Mouse (Mus musculus) lung, postnatal 25 days (tissue): ENCODE results near the gene Upk1a.

ENCODE experiments used
- DNase-seq: peaks from one replicate; pipeline ENCODE4 v3.0.0; 2022; ENCODE audit warnings: low spot score

Gene Upk1a

GRCm38 (mm10) chr7:30572969-30573368, 39.7 kb downstream of the Upk1a start:
- peak; percentile 26 for DNase-seq

GRCm38 (mm10) chr7:30572389-30572788, 40.3 kb downstream of the Upk1a start:
- no peak for DNase-seq

GRCm38 (mm10) chr7:30567555-30567954, 45.1 kb downstream of the Upk1a start:
- DNase-seq, result no peak

- no peak for DNase-seq
Measured at GRCm38 (mm10) chr7:30566033-30566432, 46.6 kb downstream of the Upk1a start.

- no peak for DNase-seq
Measured at GRCm38 (mm10) chr7:30564970-30565571, 47.6 kb downstream of the Upk1a start, which contains the start of gene Igflr1. Igflr1 (plus strand) TSS chr7:30565427.

- peak; percentile 28 for DNase-seq
Measured at GRCm38 (mm10) chr7:30563906-30564280, 48.8 kb downstream of the Upk1a start.

- peak; percentile 98 for DNase-seq
Measured at GRCm38 (mm10) chr7:30563117-30563905, 49.3 kb downstream of the Upk1a start, which contains the start of the genes U2af1l4, Gm49396 and Psenen. U2af1l4 (plus strand) TSS chr7:30563301. Gm49396 (plus strand) TSS chr7:30563344. Psenen (minus strand) TSS chr7:30563627.

- no peak for DNase-seq
Measured at GRCm38 (mm10) chr7:30562526-30563116, 50.0 kb downstream of the Upk1a start.

GRCm38 (mm10) chr7:30560296-30560695, 52.4 kb downstream of the Upk1a start:
- DNase-seq, result no peak

GRCm38 (mm10) chr7:30559443-30559954, 53.1 kb downstream of the Upk1a start, which contains the start of gene Lin37:
Lin37 (minus strand) TSS chr7:30559838.
- peak; percentile 99 for DNase-seq

- no peak for DNase-seq
Measured at GRCm38 (mm10) chr7:30558656-30559442, 53.8 kb downstream of the Upk1a start.

- DNase-seq, result no peak
Measured at GRCm38 (mm10) chr7:30557901-30558514, 54.6 kb downstream of the Upk1a start.

- no peak for DNase-seq
Measured at GRCm38 (mm10) chr7:30556894-30557536, 55.6 kb downstream of the Upk1a start.

- no peak for DNase-seq
Measured at GRCm38 (mm10) chr7:30553810-30554584, 58.6 kb downstream of the Upk1a start.
